Mouse (Mus musculus): Measurements from ENCODE around the gene Apol6. TPM values are rescaled to one million over a fixed set of nuclear protein-coding genes. Genes with fewer than 3 reads are reported as not detected.
A peak's percentile ranks its signal among the peaks of the same experiment; 100 is the strongest.

Gene Apol6
- 0.58 and 0.84 TPM in 2 replicates for polyA plus RNA-seq (2014; fragmentation: Nextera tagmentation; extraction: Ambion mirVana)

DNA sequence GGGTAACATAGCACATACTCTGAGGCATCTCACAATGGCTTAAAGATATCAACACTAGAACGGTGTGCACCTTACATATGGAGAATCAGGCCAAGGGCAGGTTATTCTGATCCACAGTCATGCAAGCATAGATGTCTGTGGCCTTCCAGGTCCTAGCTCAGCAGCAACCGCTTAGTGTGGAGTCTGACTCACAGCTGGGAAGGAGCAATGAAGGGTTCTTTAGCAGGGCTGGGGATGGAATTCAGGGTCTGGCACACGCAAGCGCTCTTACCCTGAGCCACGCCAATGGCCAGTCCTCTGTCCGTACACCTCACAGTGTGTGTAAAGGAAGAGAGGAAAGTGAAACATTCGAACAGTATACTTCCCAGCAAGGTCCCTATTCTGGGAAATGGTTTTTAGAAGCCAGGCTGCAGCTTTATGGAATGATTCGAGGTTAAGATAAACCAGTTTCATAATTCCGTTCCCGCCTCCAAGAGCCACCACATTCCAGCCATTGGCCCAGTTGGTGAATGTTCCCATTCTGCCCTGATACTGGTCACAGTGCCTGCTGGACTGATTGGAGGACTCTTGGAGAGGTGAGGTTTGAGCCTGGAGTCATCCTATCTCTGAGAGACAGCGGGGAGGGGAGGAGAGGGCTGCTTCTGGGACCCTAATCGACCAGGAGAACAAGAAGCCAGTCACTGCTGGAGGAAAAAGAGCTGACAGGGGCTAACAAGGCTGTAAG is at the start of gene Apol6:
Gene Apol6 (plus strand): TSS at position 133 of the 724 bp plus-strand sequence.
- Histone ChIP-seq H3K4me2 (ENCODE audit: low read length) (no peak within 1 kb of the TSS), H3K9ac (ENCODE audit: low read length) (no peak within 1 kb of the TSS), H3K9me3 (ENCODE audit: control insufficient read depth, low read length) (no peaks in the 10 kb centered on the region), H3K4me3 (ENCODE audit: low read depth, low read length) (no peak within 1 kb of the TSS), H3K36me3 (ENCODE audit: control insufficient read depth, insufficient read depth, low read length) (no peaks in the 10 kb centered on the region), H3K27me3 (replicated peaks; ENCODE audit: control insufficient read depth, insufficient read depth, low read length) (no peaks in the 10 kb centered on the region), H3K4me1 (replicated peaks; ENCODE audit: control insufficient read depth, insufficient read depth, low read length) (0 out of 2 replicates have a peak, but pooled peaks cover under 1% of the 10 kb centered on the region), H3K27ac (ENCODE audit: low read depth) (no peak within 1 kb of the TSS)
- no peak for DNase-seq (ENCODE audit: low spot score)
- no peak for ATAC-seq (replicated peaks; ENCODE audit: low FRiP score, low TSS enrichment, low read depth)
- 80% methylated on average over 12 of the region's 12 CpGs for WGBS

- ATAC-seq (replicated peaks; ENCODE audit: low FRiP score, low TSS enrichment, low read depth): no peak
- no peaks in the 10 kb centered on the region for H3K27me3 ChIP-seq (replicated peaks; ENCODE audit: control insufficient read depth, insufficient read depth, low read length)
- DNase-seq (ENCODE audit: low spot score): no peak
- WGBS: 72% methylated on average over 2 of the region's 2 CpGs
- H3K9me3 ChIP-seq (ENCODE audit: control insufficient read depth, low read length): no peaks in the 10 kb centered on the region
- no peak overlapping the region for H3K4me2 ChIP-seq (ENCODE audit: low read length)
- no peaks in the 10 kb centered on the region for H3K4me1 ChIP-seq (replicated peaks; ENCODE audit: control insufficient read depth, insufficient read depth, low read length)
- H3K9ac ChIP-seq (ENCODE audit: low read length): no peak overlapping the region
- H3K36me3 ChIP-seq (ENCODE audit: control insufficient read depth, insufficient read depth, low read length): no peaks in the 10 kb centered on the region
- H3K4me3 ChIP-seq (ENCODE audit: low read depth, low read length): no peak overlapping the region
- no peak overlapping the region for H3K27ac ChIP-seq (ENCODE audit: low read depth)
Measured at GRCm38 (mm10) chr15:76998048-76998447, 46.5 kb upstream of the Apol6 start.

DNA sequence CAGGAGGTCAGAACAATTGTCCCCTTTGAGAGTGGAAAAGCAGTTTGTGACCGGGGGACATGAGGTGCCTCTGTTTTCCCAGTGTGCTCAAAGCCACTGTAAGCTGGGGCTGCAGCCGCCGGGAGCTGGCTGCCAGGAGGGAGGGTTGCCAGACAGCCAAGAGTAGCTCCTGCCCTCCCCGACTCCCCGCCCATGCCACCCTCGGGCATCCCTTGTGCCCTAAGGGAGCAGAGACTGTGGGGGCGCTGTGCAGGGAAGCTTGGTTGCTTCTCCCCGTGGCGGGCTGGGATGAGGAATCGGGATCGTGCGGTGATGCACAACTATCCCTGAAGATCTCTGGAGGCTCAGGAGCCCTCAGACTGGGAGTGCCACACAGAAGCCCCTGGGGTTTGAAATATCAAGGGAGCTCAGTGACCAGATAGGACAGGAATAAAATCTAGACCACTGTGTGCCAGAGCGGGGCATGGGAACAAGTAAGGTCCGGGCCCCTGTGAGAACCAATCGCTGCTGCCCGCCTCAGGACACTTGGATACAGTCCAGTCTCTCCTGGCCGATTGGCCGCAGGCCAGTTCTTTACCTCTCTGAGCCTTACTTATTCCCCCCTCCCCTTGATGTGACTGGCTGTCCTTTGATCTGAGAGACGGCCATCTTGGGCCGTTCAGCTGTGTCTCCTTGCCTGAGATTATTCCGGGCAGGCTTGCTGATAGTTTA is 45.5 kb upstream of the Apol6 start:
- Histone ChIP-seq H3K9ac (ENCODE audit: low read length) (no peak overlapping the region), H3K4me1 (replicated peaks; ENCODE audit: control insufficient read depth, insufficient read depth, low read length) (no peaks in the 10 kb centered on the region), H3K9me3 (ENCODE audit: control insufficient read depth, low read length) (no peaks in the 10 kb centered on the region), H3K36me3 (ENCODE audit: control insufficient read depth, insufficient read depth, low read length) (no peaks in the 10 kb centered on the region), H3K27me3 (replicated peaks; ENCODE audit: control insufficient read depth, insufficient read depth, low read length) (no peaks in the 10 kb centered on the region), H3K4me2 (ENCODE audit: low read length) (no peak overlapping the region), H3K4me3 (ENCODE audit: low read depth, low read length) (no peak overlapping the region), H3K27ac (ENCODE audit: low read depth) (no peak overlapping the region)
- ATAC-seq (replicated peaks; ENCODE audit: low FRiP score, low TSS enrichment, low read depth): no peak
- DNase-seq (ENCODE audit: low spot score): no peak
- WGBS: 52% methylated on average over 21 of the region's 21 CpGs

GRCm38 (mm10) chr15:77003173-77003867 is 41.2 kb upstream of the Apol6 start:
- ATAC-seq (replicated peaks; ENCODE audit: low FRiP score, low TSS enrichment, low read depth) (no peak), DNase-seq (ENCODE audit: low spot score) (no peak)
- H3K27ac ChIP-seq (ENCODE audit: low read depth): no peak overlapping the region
- no peaks in the 10 kb centered on the region for H3K27me3 ChIP-seq (replicated peaks; ENCODE audit: control insufficient read depth, insufficient read depth, low read length)
- H3K4me2 ChIP-seq (ENCODE audit: low read length): no peak overlapping the region
- H3K9me3 ChIP-seq (ENCODE audit: control insufficient read depth, low read length): no peaks in the 10 kb centered on the region
- 90% methylated on average over 3 of the region's 3 CpGs for WGBS
- no peaks in the 10 kb centered on the region for H3K36me3 ChIP-seq (ENCODE audit: control insufficient read depth, insufficient read depth, low read length)
- H3K4me3 ChIP-seq (ENCODE audit: low read depth, low read length): no peak overlapping the region
- no peaks in the 10 kb centered on the region for H3K4me1 ChIP-seq (replicated peaks; ENCODE audit: control insufficient read depth, insufficient read depth, low read length)
- no peak overlapping the region for H3K9ac ChIP-seq (ENCODE audit: low read length)

- H3K4me1 ChIP-seq (replicated peaks; ENCODE audit: control insufficient read depth, insufficient read depth, low read length): no peaks in the 10 kb centered on the region
Measured at GRCm38 (mm10) chr15:77003868-77004215, 40.7 kb upstream of the Apol6 start.

DNA sequence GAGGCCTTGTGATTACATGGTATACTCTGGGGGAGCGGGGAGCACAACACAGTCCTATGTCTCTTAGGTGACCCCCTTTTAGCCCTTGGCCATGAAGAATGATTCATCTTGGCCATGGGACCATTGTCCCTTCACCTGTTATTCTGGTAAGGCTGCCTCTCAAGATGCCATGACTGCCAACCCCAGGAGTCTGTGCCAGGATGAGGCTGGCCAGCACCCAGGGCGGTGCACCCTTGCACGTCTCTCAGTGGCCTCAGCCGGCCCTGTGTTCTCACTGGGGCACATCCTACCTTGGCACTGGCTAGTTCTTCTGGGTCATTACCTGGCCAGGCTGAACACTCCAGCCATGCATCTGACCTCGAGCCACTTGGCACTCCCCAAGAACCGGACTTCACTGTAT is 35.7 kb upstream of the Apol6 start:
- DNase-seq (ENCODE audit: low spot score) (no peak), ATAC-seq (replicated peaks; ENCODE audit: low FRiP score, low TSS enrichment, low read depth) (no peak)
- H3K4me1 ChIP-seq (replicated peaks; ENCODE audit: control insufficient read depth, insufficient read depth, low read length): peaks cover 9% of the 10 kb centered on the region
- H3K4me3 ChIP-seq (ENCODE audit: low read depth, low read length): no peak overlapping the region
- H3K4me2 ChIP-seq (ENCODE audit: low read length): no peak overlapping the region
- no peaks in the 10 kb centered on the region for H3K27me3 ChIP-seq (replicated peaks; ENCODE audit: control insufficient read depth, insufficient read depth, low read length)
- no peak overlapping the region for H3K9ac ChIP-seq (ENCODE audit: low read length)
- no peak overlapping the region for H3K27ac ChIP-seq (ENCODE audit: low read depth)
- H3K9me3 ChIP-seq (ENCODE audit: control insufficient read depth, low read length): no peaks in the 10 kb centered on the region
- H3K36me3 ChIP-seq (ENCODE audit: control insufficient read depth, insufficient read depth, low read length): no peaks in the 10 kb centered on the region
- WGBS: 92% methylated on average over 6 of the region's 6 CpGs

More at GRCm38 (mm10) chr15:77003868-77004215, 40.7 kb upstream of the Apol6 start:
- Histone ChIP-seq H3K4me2 (ENCODE audit: low read length) (no peak overlapping the region), H3K27ac (ENCODE audit: low read depth) (no peak overlapping the region), H3K4me3 (ENCODE audit: low read depth, low read length) (no peak overlapping the region), H3K36me3 (ENCODE audit: control insufficient read depth, insufficient read depth, low read length) (no peaks in the 10 kb centered on the region), H3K9ac (ENCODE audit: low read length) (no peak overlapping the region), H3K27me3 (replicated peaks; ENCODE audit: control insufficient read depth, insufficient read depth, low read length) (no peaks in the 10 kb centered on the region), H3K9me3 (ENCODE audit: control insufficient read depth, low read length) (no peaks in the 10 kb centered on the region)
- ATAC-seq (replicated peaks; ENCODE audit: low FRiP score, low TSS enrichment, low read depth) (no peak), DNase-seq (ENCODE audit: low spot score) (peak; percentile 74)
- 3% methylated on average over 3 of the region's 3 CpGs for WGBS

DNA sequence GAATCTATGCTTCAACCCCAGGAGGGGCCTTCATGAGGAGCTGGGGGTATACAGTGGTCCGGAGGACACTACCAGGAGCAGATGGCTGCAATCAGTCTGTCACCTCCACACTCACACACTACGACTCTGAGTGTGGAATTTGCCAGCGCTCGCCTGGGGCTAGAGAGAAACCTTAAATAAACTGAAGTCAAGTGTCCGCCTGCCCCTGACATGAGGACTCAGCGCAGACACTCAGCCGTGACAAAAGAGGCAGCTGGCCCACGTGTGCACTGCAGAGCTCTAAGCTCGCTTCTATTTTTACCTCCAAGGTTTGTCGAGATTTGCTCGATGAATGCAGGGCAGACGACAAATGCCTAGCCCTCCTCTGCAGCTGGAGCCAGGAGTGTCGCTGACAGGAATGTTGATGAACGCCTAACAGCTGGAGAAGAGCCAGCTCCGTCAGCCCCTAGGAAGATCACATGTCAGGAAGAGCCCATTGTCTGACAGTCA is 30.7 kb upstream of the Apol6 start:
- no peaks in the 10 kb centered on the region for H3K27me3 ChIP-seq (replicated peaks; ENCODE audit: control insufficient read depth, insufficient read depth, low read length)
- WGBS: 5% methylated on average over 15 of the region's 15 CpGs
- peaks cover 21% of the 10 kb centered on the region for H3K4me1 ChIP-seq (replicated peaks; ENCODE audit: control insufficient read depth, insufficient read depth, low read length)

GRCm38 (mm10) chr15:77014431-77014830 is 30.1 kb upstream of the Apol6 start:
- no peaks in the 10 kb centered on the region for H3K9me3 ChIP-seq (ENCODE audit: control insufficient read depth, low read length)
- H3K27ac ChIP-seq (ENCODE audit: low read depth): peak overlapping the region; percentile 29; the same call in 1 of the 2 replicates
- no peaks in the 10 kb centered on the region for H3K27me3 ChIP-seq (replicated peaks; ENCODE audit: control insufficient read depth, insufficient read depth, low read length)
- H3K4me2 ChIP-seq (ENCODE audit: low read length): no peak overlapping the region
- H3K4me3 ChIP-seq (ENCODE audit: low read depth, low read length): no peak overlapping the region
- ATAC-seq (replicated peaks; ENCODE audit: low FRiP score, low TSS enrichment, low read depth) (no peak), DNase-seq (ENCODE audit: low spot score) (no peak)
- H3K36me3 ChIP-seq (ENCODE audit: control insufficient read depth, insufficient read depth, low read length): no peaks in the 10 kb centered on the region
- H3K9ac ChIP-seq (ENCODE audit: low read length): no peak overlapping the region
- peaks cover 21% of the 10 kb centered on the region for H3K4me1 ChIP-seq (replicated peaks; ENCODE audit: control insufficient read depth, insufficient read depth, low read length)
- WGBS: 46% methylated on average over 6 of the region's 6 CpGs

More for the DNA sequence above, 30.7 kb upstream of the Apol6 start:
- Histone ChIP-seq H3K36me3 (ENCODE audit: control insufficient read depth, insufficient read depth, low read length) (no peaks in the 10 kb centered on the region), H3K27ac (ENCODE audit: low read depth) (peak overlapping the region; percentile 29), H3K9ac (ENCODE audit: low read length) (no peak overlapping the region), H3K4me3 (ENCODE audit: low read depth, low read length) (no peak overlapping the region), H3K9me3 (ENCODE audit: control insufficient read depth, low read length) (no peaks in the 10 kb centered on the region), H3K4me2 (ENCODE audit: low read length) (peak overlapping the region; percentile 43)
- 0 out of 2 replicates have a peak, but pooled peaks have one; percentile 37 for ATAC-seq (replicated peaks; ENCODE audit: low FRiP score, low TSS enrichment, low read depth)
- DNase-seq (ENCODE audit: low spot score): peak; percentile 65
